Mouse (Mus musculus) liver, embryonic 14.5 days (tissue): ENCODE measurements around the gene Rab3c.

ENCODE experiments used
- CTCF ChIP-seq: IDR thresholded peaks from 2 replicates; pipeline ENCODE4 v1.5.1; 2016; ENCODE audit warnings: antibody characterized with exemption, low read depth, control low read depth
- EP300 ChIP-seq: IDR thresholded peaks from 2 replicates; pipeline ENCODE4 v1.6.1; 2016; ENCODE audit warnings: antibody characterized with exemption, low read depth

GRCm38 (mm10) chr13:110159980-110160379 is 120.8 kb downstream of the Rab3c start:
- TF ChIP-seq CTCF (no peak), EP300 (no peak)
